Mouse (Mus musculus): ENCODE measurements at regions not wholly inside any gene's neighbourhood (a gene's known extent, or its start where the extent isn't known, plus 50 kb on each side); places are given as distances from the start of the nearest gene placed in this dataset.

GRCm38 (mm10) chr13:71001278-71001677 is 159.7 kb upstream of the Adamts16 start:
- no peaks in the 10 kb centered on the region for H3K9me3 ChIP-seq
- H3K4me3 ChIP-seq: no peak overlapping the region
- no peaks in the 10 kb centered on the region for H3K27me3 ChIP-seq
- no peaks in the 10 kb centered on the region for H3K4me1 ChIP-seq
- no peaks in the 10 kb centered on the region for H3K36me3 ChIP-seq
- H3K27ac ChIP-seq: no peak overlapping the region
- no peak overlapping the region for H3K9ac ChIP-seq
- no peak overlapping the region for H3K4me2 ChIP-seq
- no peak for ATAC-seq (ENCODE audit: insufficient number of reproducible peaks, low FRiP score, low TSS enrichment, low read depth)
- WGBS: 9% methylated on average over 2 of the region's 2 CpGs

DNA sequence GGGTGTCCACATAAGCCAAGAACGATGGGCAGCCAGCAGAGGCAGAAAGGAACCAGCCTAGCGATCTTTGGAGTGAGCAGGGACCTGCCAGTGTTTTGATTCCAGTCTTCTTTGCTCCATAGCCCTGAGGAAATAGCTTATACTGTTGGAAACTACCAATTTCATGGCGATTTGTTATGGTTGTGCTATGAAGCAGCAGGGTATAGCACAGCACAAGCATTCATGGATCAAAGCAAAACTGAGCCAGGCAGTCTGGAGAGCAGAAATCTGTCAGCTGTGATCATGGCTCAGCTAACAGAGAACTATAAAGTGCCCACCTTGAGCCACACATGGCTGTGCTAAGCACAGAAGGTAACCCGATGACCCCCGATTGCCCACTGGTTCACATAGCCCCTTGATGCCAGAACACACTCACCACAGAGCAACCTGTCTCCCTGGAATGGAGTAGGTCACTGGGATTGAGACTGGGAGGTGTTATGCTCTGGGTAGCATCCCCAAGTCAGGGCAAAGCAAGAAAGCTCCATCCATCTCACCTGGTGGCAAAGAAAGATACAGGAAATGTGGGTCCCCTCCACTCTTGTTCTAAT is 158.9 kb upstream of the Adamts16 start:
- Histone ChIP-seq H3K27ac (no peak overlapping the region), H3K4me3 (no peak overlapping the region), H3K9me3 (no peaks in the 10 kb centered on the region), H3K9ac (no peak overlapping the region), H3K4me2 (no peak overlapping the region), H3K27me3 (no peaks in the 10 kb centered on the region), H3K36me3 (no peaks in the 10 kb centered on the region), H3K4me1 (no peaks in the 10 kb centered on the region)
- no peak for ATAC-seq (ENCODE audit: insufficient number of reproducible peaks, low FRiP score, low TSS enrichment, low read depth)
- 68% methylated on average over 5 of the region's 5 CpGs for WGBS

- WGBS: 49% methylated on average over 1 of the region's 1 CpGs
- no peaks in the 10 kb centered on the region for H3K9me3 ChIP-seq
- no peak overlapping the region for H3K4me3 ChIP-seq
Measured at GRCm38 (mm10) chr13:70993522-70993921, 151.9 kb upstream of the Adamts16 start.

DNA sequence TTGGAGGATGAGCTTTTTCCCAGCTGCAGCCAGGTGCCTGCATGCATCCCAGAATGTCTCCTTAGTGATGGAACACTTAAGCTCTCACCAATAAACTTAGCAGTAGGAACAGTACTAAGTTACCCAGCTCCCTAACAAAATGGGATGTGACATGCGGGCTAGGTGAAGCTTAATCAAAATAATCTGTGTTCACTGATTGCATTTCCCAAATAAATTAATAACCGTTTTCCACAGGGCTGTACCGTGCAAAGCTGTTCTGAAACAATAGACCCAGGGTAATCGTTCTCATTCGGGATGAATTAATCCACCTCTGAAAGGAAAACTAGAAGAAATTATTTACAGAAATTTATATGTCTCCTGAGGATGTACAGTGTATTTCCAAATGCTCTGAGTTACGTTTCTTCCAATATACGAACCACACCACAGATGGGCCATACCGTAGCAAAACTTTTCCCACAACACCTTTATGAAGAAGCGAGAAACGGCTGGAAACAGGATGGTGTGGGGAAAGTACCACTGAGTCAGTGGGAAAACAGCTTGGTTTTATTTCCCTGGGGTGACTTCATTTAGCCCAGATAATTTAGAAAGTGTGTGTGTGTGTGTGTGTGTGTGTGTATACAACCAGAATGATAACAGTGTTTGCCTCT is 148.5 kb upstream of the Adamts16 start:
- no peak overlapping the region for H3K9ac ChIP-seq
- H3K4me1 ChIP-seq: no peaks in the 10 kb centered on the region

More at GRCm38 (mm10) chr13:70993522-70993921, 151.9 kb upstream of the Adamts16 start:
- Histone ChIP-seq H3K9ac (no peak overlapping the region), H3K27ac (no peak overlapping the region), H3K36me3 (no peaks in the 10 kb centered on the region), H3K4me1 (no peaks in the 10 kb centered on the region), H3K27me3 (0 out of 2 replicates have a peak, but pooled peaks cover 3% of the 10 kb centered on the region), H3K4me2 (no peak overlapping the region)
- ATAC-seq (ENCODE audit: insufficient number of reproducible peaks, low FRiP score, low TSS enrichment, low read depth): no peak

GRCm38 (mm10) chr13:70979344-70979743 is 137.7 kb upstream of the Adamts16 start:
- Histone ChIP-seq H3K4me2 (no peak overlapping the region), H3K36me3 (no peaks in the 10 kb centered on the region), H3K4me1 (no peaks in the 10 kb centered on the region), H3K9ac (no peak overlapping the region), H3K4me3 (no peak overlapping the region), H3K27ac (no peak overlapping the region), H3K27me3 (no peaks in the 10 kb centered on the region), H3K9me3 (no peaks in the 10 kb centered on the region)
- WGBS: 85% methylated on average over 1 of the region's 1 CpGs
- no peak for ATAC-seq (ENCODE audit: insufficient number of reproducible peaks, low FRiP score, low TSS enrichment, low read depth)

More for the DNA sequence above, 148.5 kb upstream of the Adamts16 start:
- Histone ChIP-seq H3K4me3 (no peak overlapping the region), H3K9me3 (no peaks in the 10 kb centered on the region), H3K36me3 (no peaks in the 10 kb centered on the region), H3K27ac (no peak overlapping the region), H3K4me2 (no peak overlapping the region), H3K27me3 (0 out of 2 replicates have a peak, but pooled peaks cover under 1% of the 10 kb centered on the region)
- WGBS: 65% methylated on average over 10 of the region's 10 CpGs
- ATAC-seq (ENCODE audit: insufficient number of reproducible peaks, low FRiP score, low TSS enrichment, low read depth): no peak

DNA sequence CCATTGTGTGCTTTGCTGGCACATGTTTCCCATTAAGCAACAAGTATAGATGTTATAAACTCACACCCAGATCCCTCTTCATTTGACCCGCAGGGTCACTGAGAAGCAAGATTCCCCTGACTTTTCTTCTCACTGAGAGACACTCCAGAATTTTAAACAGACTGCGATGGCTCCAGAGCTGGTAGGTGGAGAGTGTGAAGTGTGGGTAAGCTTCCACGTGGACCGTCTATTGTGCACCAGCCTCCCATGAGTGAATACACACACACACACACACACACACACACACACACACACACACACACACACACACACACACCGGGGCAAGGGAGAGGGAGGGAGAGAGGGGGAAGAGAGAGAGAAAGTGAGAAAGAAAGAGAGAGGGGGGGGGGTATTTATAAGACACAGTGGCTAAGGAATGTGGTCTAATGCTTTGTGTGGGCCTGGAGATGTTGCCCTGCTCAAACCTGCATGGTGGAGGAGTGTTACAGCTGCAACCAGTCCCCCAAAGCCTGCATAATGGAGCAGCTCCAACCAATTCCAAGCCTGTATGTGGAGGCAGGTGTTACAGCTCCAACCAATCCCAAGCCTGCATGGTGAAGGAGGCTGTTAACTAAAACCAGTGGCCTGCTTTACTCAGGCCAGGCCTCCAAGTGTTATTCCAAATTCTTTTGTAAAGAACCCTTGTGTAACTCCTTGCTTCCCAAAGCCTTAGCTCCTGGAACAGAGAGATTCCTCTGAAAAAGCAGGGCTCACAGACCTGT is 137.1 kb upstream of the Adamts16 start:
- no peaks in the 10 kb centered on the region for H3K36me3 ChIP-seq
- no peaks in the 10 kb centered on the region for H3K9me3 ChIP-seq
- no peaks in the 10 kb centered on the region for H3K4me1 ChIP-seq
- H3K4me2 ChIP-seq: no peak overlapping the region
- no peaks in the 10 kb centered on the region for H3K27me3 ChIP-seq
- H3K4me3 ChIP-seq: no peak overlapping the region
- no peak for ATAC-seq (ENCODE audit: insufficient number of reproducible peaks, low FRiP score, low TSS enrichment, low read depth)
- H3K9ac ChIP-seq: no peak overlapping the region
- 75% methylated on average over 4 of the region's 5 CpGs for WGBS
- H3K27ac ChIP-seq: no peak overlapping the region

- no peaks in the 10 kb centered on the region for H3K9me3 ChIP-seq
- 30% methylated on average over 9 of the region's 9 CpGs for WGBS
- no peak overlapping the region for H3K27ac ChIP-seq
- no peak overlapping the region for H3K9ac ChIP-seq
- H3K36me3 ChIP-seq: no peaks in the 10 kb centered on the region
- no peak overlapping the region for H3K4me2 ChIP-seq
- H3K27me3 ChIP-seq: no peaks in the 10 kb centered on the region
- ATAC-seq (ENCODE audit: insufficient number of reproducible peaks, low FRiP score, low TSS enrichment, low read depth): no peak
- H3K4me3 ChIP-seq: no peak overlapping the region
- H3K4me1 ChIP-seq: no peaks in the 10 kb centered on the region
Measured at GRCm38 (mm10) chr13:70969596-70969995, 128.0 kb upstream of the Adamts16 start.

GRCm38 (mm10) chr13:70967781-70968180 is 126.2 kb upstream of the Adamts16 start:
- WGBS: 44% methylated on average over 3 of the region's 3 CpGs

GRCm38 (mm10) chr13:70963384-70963783 is 121.8 kb upstream of the Adamts16 start:
- WGBS: 77% methylated on average over 2 of the region's 2 CpGs

More at GRCm38 (mm10) chr13:70967781-70968180, 126.2 kb upstream of the Adamts16 start:
- H3K27ac ChIP-seq: no peak overlapping the region
- H3K4me1 ChIP-seq: no peaks in the 10 kb centered on the region
- no peaks in the 10 kb centered on the region for H3K36me3 ChIP-seq
- H3K4me2 ChIP-seq: no peak overlapping the region
- H3K9ac ChIP-seq: no peak overlapping the region
- H3K9me3 ChIP-seq: no peaks in the 10 kb centered on the region
- no peak for ATAC-seq (ENCODE audit: insufficient number of reproducible peaks, low FRiP score, low TSS enrichment, low read depth)
- no peak overlapping the region for H3K4me3 ChIP-seq
- no peaks in the 10 kb centered on the region for H3K27me3 ChIP-seq

GRCm38 (mm10) chr13:70934309-70935037 is 92.9 kb upstream of the Adamts16 start:
- no peak overlapping the region for H3K4me3 ChIP-seq
- ATAC-seq (ENCODE audit: insufficient number of reproducible peaks, low FRiP score, low TSS enrichment, low read depth): no peak
- no peak overlapping the region for H3K4me2 ChIP-seq
- H3K9me3 ChIP-seq: no peaks in the 10 kb centered on the region
- H3K27me3 ChIP-seq: peaks cover 3% of the 10 kb centered on the region; the same call in 1 of the 2 replicates
- H3K27ac ChIP-seq: no peak overlapping the region
- no peaks in the 10 kb centered on the region for H3K36me3 ChIP-seq
- 26% methylated on average over 7 of the region's 7 CpGs for WGBS
- H3K4me1 ChIP-seq: peaks cover 3% of the 10 kb centered on the region; the same call in 1 of the 2 replicates
- no peak overlapping the region for H3K9ac ChIP-seq

More at GRCm38 (mm10) chr13:70963384-70963783, 121.8 kb upstream of the Adamts16 start:
- Histone ChIP-seq H3K4me2 (no peak overlapping the region), H3K27ac (no peak overlapping the region), H3K4me1 (no peaks in the 10 kb centered on the region), H3K36me3 (no peaks in the 10 kb centered on the region), H3K27me3 (no peaks in the 10 kb centered on the region), H3K9me3 (no peaks in the 10 kb centered on the region), H3K4me3 (no peak overlapping the region), H3K9ac (no peak overlapping the region)
- no peak for ATAC-seq (ENCODE audit: insufficient number of reproducible peaks, low FRiP score, low TSS enrichment, low read depth)

DNA sequence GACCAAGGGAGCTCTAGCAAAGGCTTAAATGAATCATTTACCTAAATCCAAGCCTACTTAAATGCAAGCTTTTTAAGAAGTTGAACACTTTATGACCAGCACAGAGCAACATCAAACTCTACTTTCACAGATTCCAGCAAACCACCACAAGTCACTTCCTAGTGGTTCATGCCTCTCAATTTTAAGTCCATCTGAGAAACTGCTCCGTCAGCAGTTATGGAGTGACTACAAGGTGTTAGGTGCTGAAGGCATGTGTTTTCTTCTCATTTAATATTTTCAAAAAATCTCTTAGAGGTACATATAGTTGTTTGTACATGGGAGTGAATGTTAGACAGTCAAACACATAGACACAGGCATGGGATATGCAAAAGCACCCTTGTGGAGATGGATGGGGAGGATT is 72.2 kb upstream of the Adamts16 start:
- no peak for ATAC-seq (ENCODE audit: insufficient number of reproducible peaks, low FRiP score, low TSS enrichment, low read depth)
- no peaks in the 10 kb centered on the region for H3K4me1 ChIP-seq
- H3K4me3 ChIP-seq: no peak overlapping the region
- 84% methylated on average over 1 of the region's 1 CpGs for WGBS
- no peak overlapping the region for H3K27ac ChIP-seq
- H3K36me3 ChIP-seq: no peaks in the 10 kb centered on the region
- no peaks in the 10 kb centered on the region for H3K9me3 ChIP-seq
- H3K4me2 ChIP-seq: no peak overlapping the region
- no peaks in the 10 kb centered on the region for H3K27me3 ChIP-seq
- H3K9ac ChIP-seq: no peak overlapping the region

All from limb, embryonic 15.5 days (tissue).